Mouse (Mus musculus) c-Kit-positive CD71-positive TER-119-negative erythroid progenitor cells, embryonic 14.5 days (primary cell): ENCODE measurements around the gene Zfp518a.

Source experiments
- DNase-seq: peaks from one replicate; pipeline ENCODE4 v3.0.0-alpha.2; 2013; ENCODE audit warnings: low read depth

The Zfp518a gene

GRCm38 (mm10) chr19:40894519-40895392 is at the start of gene Zfp518a:
Gene Zfp518a (plus strand): TSS chr19:40894705.
- DNase-seq = peak; percentile 72

DNA sequence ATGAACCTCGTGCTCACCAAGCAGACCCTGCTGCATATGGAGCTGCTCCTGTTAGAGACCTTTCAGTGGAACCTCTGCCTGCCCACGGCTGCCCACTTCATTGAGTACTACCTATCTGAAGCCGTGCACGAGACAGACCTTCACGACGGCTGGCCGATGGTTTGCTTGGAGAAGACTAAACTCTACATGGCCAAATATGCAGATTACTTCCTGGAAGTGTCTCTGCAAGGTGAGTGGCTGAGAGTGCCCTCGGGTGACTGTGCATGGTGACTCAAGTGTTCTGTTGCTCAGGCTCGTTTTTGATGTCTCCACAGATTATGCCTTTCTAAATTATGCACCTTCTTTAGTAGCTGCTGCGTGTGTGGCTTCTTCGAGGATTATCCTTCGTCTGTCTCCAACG is 49.8 kb upstream of the Zfp518a start:
- DNase-seq = no peak

GRCm38 (mm10) chr19:40849391-40849790 is 45.1 kb upstream of the Zfp518a start:
- DNase-seq = no peak

- DNase-seq = no peak
Observed at GRCm38 (mm10) chr19:40859555-40859954, 35.0 kb upstream of the Zfp518a start.

- no peak for DNase-seq
Observed at GRCm38 (mm10) chr19:40868284-40868683, 26.2 kb upstream of the Zfp518a start.

GRCm38 (mm10) chr19:40869425-40870105 is 24.9 kb upstream of the Zfp518a start:
- no peak for DNase-seq

DNA sequence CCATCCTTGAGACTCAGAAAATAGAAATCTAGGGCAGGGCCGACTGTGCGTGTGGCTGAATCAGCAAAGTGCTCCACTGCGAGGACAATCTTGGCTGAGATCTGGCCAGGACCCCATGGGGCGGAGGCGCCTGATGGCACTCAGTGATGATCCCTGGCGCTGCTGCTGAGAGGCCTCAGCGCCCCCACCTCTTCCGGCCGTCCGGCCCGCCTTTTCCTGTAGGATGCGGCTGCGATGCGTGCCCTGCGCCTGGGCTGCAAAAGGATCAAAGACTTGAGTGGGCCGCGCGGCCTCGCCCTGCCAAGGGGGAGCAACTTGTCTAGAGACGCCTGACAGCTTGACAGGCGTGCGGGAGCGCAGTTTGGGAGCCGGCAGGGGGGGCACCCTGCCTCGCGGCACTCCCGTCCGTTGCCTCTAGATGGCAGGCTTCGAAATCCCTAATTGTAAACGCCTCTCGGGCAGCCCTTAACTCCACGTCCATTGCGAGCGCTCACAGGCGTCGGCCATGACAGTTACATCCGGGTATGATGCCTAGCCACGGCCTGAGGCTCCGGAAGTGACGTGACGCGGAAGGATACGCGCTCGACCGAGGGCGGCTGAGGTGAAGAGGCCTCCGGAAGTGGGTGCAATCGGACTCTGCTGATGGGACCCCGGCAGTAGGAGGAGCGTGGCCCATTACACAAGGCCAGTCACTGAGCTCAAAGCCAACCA is 21.4 kb upstream of the Zfp518a start:
- DNase-seq = peak; percentile 77

DNA sequence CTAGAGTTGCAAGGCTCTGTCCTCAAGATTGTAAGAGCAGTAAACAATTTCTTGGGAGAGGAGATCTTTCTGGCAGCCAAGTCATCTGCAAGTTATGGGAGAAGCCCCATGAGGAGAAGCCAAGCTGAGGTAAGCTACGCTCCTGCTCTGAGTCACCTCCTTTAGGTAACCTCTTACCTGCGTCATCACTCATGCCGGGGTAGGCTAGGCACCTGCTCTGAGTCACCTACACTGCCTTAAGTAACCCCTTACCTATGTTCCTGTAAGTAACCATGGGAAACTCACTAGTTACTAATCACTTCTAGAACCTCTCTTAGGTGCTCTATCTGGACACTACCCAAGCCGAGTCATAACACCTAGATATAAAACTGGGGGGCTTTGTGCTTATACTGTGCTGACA is 12.8 kb upstream of the Zfp518a start:
- DNase-seq = no peak

GRCm38 (mm10) chr19:40888887-40889286 is 5.6 kb upstream of the Zfp518a start:
- DNase-seq = no peak

DNA sequence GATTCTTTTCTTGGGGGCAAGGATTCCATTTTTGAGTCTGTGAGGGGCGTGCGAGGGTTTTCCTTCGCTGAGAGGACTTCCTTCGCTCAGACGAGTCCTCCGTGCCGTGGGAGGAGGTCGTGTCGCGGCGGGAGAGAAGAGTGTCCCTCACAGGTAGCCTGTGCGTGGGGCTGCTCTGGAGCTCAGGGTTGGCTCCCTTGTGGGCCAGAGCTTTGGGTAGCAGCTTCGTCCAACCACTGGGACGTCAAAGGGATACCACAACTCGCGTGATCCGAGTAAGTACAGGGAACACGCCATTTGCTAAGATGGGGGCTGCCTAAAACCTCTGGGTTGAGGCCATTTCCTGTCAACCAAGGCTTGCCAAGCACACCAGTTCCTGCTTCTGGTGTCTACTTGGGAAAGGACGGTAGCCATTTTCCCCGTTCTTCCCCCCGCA is 416 bp upstream of the Zfp518a start:
- DNase-seq = no peak

DNA sequence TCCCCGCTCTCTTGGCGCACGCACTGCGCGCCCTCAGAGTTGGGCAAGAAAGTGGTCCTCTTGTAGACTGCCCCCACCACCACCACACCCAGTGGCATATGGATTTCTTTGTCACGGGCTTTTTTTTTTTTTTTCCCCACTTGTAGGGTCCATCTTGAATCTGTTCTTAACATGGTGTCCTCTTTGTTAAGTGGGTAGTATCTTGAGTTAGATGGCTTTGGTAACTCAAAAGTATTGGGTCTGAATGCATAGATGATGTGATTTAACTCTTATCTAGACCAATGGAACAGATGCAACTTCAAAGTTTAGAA is 843 bp downstream of the Zfp518a start:
- peak; percentile 8 for DNase-seq

- DNase-seq = no peak
Observed at GRCm38 (mm10) chr19:40931581-40932369, 37.3 kb downstream of the Zfp518a start.

- no peak for DNase-seq
Observed at GRCm38 (mm10) chr19:40935376-40935775, 40.9 kb downstream of the Zfp518a start.

DNA sequence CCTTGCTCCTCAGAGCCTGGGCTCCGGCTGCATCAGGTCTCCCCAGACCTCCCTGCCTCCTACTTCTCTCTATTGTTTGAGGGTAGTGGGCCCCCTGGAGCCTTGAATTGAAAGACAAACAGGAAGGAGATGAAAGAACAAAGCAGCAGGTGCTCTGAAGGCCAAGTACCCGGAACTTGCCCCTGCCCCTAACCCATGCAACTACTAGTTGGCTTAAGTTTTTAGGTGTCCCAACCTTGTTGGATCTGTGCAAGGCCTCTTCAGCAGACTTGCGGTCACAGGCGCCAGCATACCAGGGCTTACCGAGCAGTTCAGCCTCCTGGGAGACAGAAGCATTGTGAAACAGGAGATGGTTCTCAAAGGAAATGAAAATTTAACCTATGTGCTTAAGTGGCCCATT is 41.5 kb downstream of the Zfp518a start:
- DNase-seq = no peak

GRCm38 (mm10) chr19:40943552-40943951 is 49.0 kb downstream of the Zfp518a start:
- no peak for DNase-seq

- DNase-seq = no peak
Observed at GRCm38 (mm10) chr19:40946937-40947577, 52.6 kb downstream of the Zfp518a start.

GRCm38 (mm10) chr19:40958981-40959380 is 64.5 kb downstream of the Zfp518a start:
- no peak for DNase-seq

DNA sequence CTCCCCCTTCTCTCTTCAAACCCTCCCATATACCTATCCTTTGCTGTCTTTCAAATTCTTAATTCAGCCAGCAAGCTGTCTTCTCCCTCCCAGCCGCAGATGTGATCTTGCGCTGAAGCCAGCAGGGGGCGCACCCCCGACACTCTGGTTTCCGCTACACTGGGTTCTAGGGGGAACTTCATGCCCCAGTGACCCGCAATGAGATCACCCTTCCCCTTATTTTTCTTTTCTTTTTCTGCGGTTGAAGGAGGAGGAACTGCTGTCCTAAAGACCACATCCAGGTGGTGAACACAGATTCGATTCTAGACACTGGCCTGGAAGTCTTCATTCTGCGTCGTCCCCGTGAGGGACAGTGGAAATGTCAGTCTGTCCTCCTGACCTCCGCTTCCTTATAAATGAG is 68.5 kb downstream of the Zfp518a start:
- peak; percentile 38 for DNase-seq

DNA sequence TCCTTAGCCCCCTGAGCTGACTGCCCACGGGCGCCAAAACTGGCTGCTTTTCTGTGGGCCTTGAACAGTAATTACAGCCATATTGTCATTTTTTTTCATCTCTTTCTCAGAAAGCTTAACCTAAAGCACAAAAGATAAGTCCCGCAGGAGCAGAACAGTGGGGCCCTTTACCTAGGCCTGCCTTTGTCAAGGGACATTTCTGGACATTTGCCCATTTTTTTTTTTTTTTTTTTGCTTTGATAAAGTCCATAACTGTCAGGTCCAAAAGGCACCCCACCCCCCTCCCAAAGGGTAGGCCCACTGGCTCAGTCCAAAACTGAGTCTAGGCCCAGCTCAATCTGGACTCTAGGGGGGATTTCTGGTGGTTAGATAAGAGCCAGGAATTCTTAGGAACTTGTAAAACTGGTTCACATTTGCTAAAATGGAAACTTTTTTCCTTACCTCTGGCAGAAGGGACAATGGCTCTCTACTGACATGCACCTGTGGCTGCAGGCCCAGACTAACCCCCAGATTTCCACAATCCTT is 69.9 kb downstream of the Zfp518a start:
- DNase-seq = no peak

- DNase-seq = no peak
Observed at GRCm38 (mm10) chr19:40964936-40965850, 70.7 kb downstream of the Zfp518a start.
